ENCODE assay signal across 12 mouse cellular contexts in the genomic region with DNA sequence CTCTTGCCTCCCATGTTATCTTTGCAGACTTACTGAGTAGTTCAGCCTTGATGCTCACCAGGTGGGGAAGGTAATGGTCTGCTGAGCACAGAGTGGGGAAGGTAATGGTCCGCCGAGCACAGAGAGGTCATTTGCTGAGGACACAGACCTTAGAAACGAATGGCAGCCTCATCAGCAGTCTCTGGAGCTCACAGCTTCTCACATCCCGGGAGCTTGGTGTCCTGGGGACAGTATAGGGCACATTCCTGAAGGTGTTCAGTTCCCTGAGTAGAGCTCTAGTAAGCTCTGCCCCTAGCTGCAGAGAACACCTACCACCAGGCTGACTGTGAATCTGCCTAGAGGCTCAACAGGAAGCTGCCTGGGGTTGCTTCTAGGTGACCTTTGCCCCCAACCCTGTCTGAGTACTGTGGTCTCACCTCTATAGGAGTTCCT. TPM values are rescaled to one million over a fixed set of nuclear protein-coding genes. Genes with fewer than 3 reads are reported as not detected.
A peak's percentile ranks its signal among the peaks of the same experiment; 100 is the strongest.
DNase-seq lines count a peak whose midpoint lies in the region; ATAC-seq lines count a peak whose summit lies in the region.
"Had no signal": no experiment of that assay in that cellular context is flagged by ENCODE, and none has a peak within 500 bp of the region (broad histone marks: within the 10 kb centered on the region; RNA-seq: fewer than 3 reads in every experiment).

No protein-coding gene starts in this region.

- no peaks in the 10 kb centered on the region for H3K9me3 ChIP-seq in limb, embryonic 12.5 days
- H3K9me3 ChIP-seq in limb, embryonic 10.5 days (replicated peaks), result no peaks in the 10 kb centered on the region
- no peaks in the 10 kb centered on the region for H3K9me3 ChIP-seq in forebrain, embryonic 16.5 days (ENCODE audit: control insufficient read depth, low read length)
- H3K9me3 ChIP-seq in kidney, embryonic 14.5 days (ENCODE audit: control insufficient read depth, low read length), result no peaks in the 10 kb centered on the region
- H3K9me3 ChIP-seq in neural tube, embryonic 13.5 days, result no peaks in the 10 kb centered on the region
- H3K9me3 ChIP-seq: liver, embryonic 15.5 days; stomach, embryonic 15.5 days had no signal

- H3K4me1 ChIP-seq in limb, embryonic 12.5 days (replicated peaks), result no peaks in the 10 kb centered on the region
- no peaks in the 10 kb centered on the region; the same call in 1 of the 2 replicates for H3K4me1 ChIP-seq in limb, embryonic 10.5 days
- H3K4me1 ChIP-seq in forebrain, embryonic 16.5 days (replicated peaks; ENCODE audit: control insufficient read depth, insufficient read depth, low read length), result peaks cover 21% of the 10 kb centered on the region
- H3K4me1 ChIP-seq in kidney, embryonic 14.5 days (ENCODE audit: control insufficient read depth, insufficient read depth, low read length), result peaks cover 25% of the 10 kb centered on the region
- peaks cover 38% of the 10 kb centered on the region for H3K4me1 ChIP-seq in neural tube, embryonic 13.5 days (replicated peaks)
- H3K4me1 ChIP-seq: stomach, embryonic 15.5 days had no signal

- no peak overlapping the region for H3K4me3 ChIP-seq in limb, embryonic 12.5 days (replicated peaks)
- H3K4me3 ChIP-seq in limb, embryonic 10.5 days, result no peak overlapping the region
- no peak overlapping the region for H3K4me3 ChIP-seq in forebrain, embryonic 16.5 days (replicated peaks; ENCODE audit: low read length)
- H3K4me3 ChIP-seq in kidney, embryonic 14.5 days (ENCODE audit: low read length), result no peak overlapping the region
- H3K4me3 ChIP-seq in neural tube, embryonic 13.5 days, result no peak overlapping the region
- H3K4me3 ChIP-seq: liver, embryonic 15.5 days; stomach, embryonic 15.5 days had no signal

- H3K9ac ChIP-seq in limb, embryonic 12.5 days (replicated peaks), result no peak overlapping the region
- H3K9ac ChIP-seq in forebrain, embryonic 16.5 days (replicated peaks; ENCODE audit: low read depth, low read length), result no peak overlapping the region; the same call in 1 of the 2 replicates
- no peak overlapping the region for H3K9ac ChIP-seq in kidney, embryonic 14.5 days (ENCODE audit: low read depth, low read length)
- H3K9ac ChIP-seq in neural tube, embryonic 13.5 days, result no peak overlapping the region
- H3K9ac ChIP-seq: liver, embryonic 15.5 days; stomach, embryonic 15.5 days had no signal

- 80% methylated on average over 4 of the region's 4 CpGs for WGBS in limb, embryonic 12.5 days
- 77% methylated on average over 4 of the region's 4 CpGs for WGBS in limb, embryonic 10.5 days
- WGBS in forebrain, embryonic 16.5 days, result 53% methylated on average over 4 of the region's 4 CpGs
- 45% methylated on average over 4 of the region's 4 CpGs for WGBS in kidney, embryonic 14.5 days
- WGBS in neural tube, embryonic 13.5 days, result 57% methylated on average over 4 of the region's 4 CpGs

- no peak for DNase-seq in limb, embryonic 10.5 days (ENCODE audit: low spot score)
- no peak for DNase-seq in lung, postnatal 36 days
- DNase-seq in layer of hippocampus, postnatal 36 days, result no peak
- DNase-seq: cerebellum, adult 11 months; heart, postnatal 4 days had no signal

- H3K36me3 ChIP-seq in limb, embryonic 12.5 days, result peaks cover 83% of the 10 kb centered on the region
- peaks cover 97% of the 10 kb centered on the region for H3K36me3 ChIP-seq in limb, embryonic 10.5 days
- H3K36me3 ChIP-seq in forebrain, embryonic 16.5 days (ENCODE audit: control insufficient read depth, insufficient read depth), result no peaks in the 10 kb centered on the region
- no peaks in the 10 kb centered on the region; the same call in 1 of the 2 replicates for H3K36me3 ChIP-seq in kidney, embryonic 14.5 days (ENCODE audit: control insufficient read depth, insufficient read depth, low read length)
- H3K36me3 ChIP-seq in neural tube, embryonic 13.5 days, result 0 out of 2 replicates have a peak, but pooled peaks cover 4% of the 10 kb centered on the region
- H3K36me3 ChIP-seq: liver, embryonic 15.5 days; stomach, embryonic 15.5 days had no signal

- no peaks in the 10 kb centered on the region for H3K27me3 ChIP-seq in limb, embryonic 12.5 days
- H3K27me3 ChIP-seq in limb, embryonic 10.5 days (ENCODE audit: low read depth, poor library complexity, severe bottlenecking), result no peaks in the 10 kb centered on the region
- no peaks in the 10 kb centered on the region for H3K27me3 ChIP-seq in forebrain, embryonic 16.5 days (replicated peaks; ENCODE audit: control insufficient read depth, insufficient read depth, low read length)
- H3K27me3 ChIP-seq in kidney, embryonic 14.5 days (ENCODE audit: control insufficient read depth, insufficient read depth, low read length), result no peaks in the 10 kb centered on the region
- H3K27me3 ChIP-seq in neural tube, embryonic 13.5 days, result no peaks in the 10 kb centered on the region
- H3K27me3 ChIP-seq: liver, embryonic 15.5 days; stomach, embryonic 15.5 days had no signal

- ATAC-seq in limb, embryonic 12.5 days (ENCODE audit: insufficient number of reproducible peaks, insufficient read depth, low FRiP score, low TSS enrichment, low read depth), result no peak
- ATAC-seq in forebrain, embryonic 16.5 days, result no peak
- ATAC-seq in kidney, embryonic 14.5 days (ENCODE audit: low FRiP score, low TSS enrichment), result peak; percentile 40
- ATAC-seq in neural tube, embryonic 13.5 days (ENCODE audit: low read depth), result no peak
- no peak for ATAC-seq in frontal cortex, adult (ENCODE audit: low TSS enrichment)

- no peak overlapping the region for H3K4me2 ChIP-seq in limb, embryonic 12.5 days
- no peak overlapping the region for H3K4me2 ChIP-seq in forebrain, embryonic 16.5 days (ENCODE audit: low read length)
- H3K4me2 ChIP-seq in kidney, embryonic 14.5 days (replicated peaks; ENCODE audit: low read depth, low read length), result no peak overlapping the region
- H3K4me2 ChIP-seq in neural tube, embryonic 13.5 days, result 0 out of 2 replicates have a peak overlapping the region, but pooled peaks have one; percentile 4
- H3K4me2 ChIP-seq: liver, embryonic 15.5 days; stomach, embryonic 15.5 days had no signal

- peak overlapping the region; percentile 73; the same call in 1 of the 2 replicates for H3K27ac ChIP-seq in limb, embryonic 12.5 days
- H3K27ac ChIP-seq in limb, embryonic 10.5 days, result no peak overlapping the region
- H3K27ac ChIP-seq in forebrain, embryonic 16.5 days (ENCODE audit: low read length), result peak overlapping the region; percentile 82
- H3K27ac ChIP-seq in kidney, embryonic 14.5 days (ENCODE audit: low read depth, low read length), result peak overlapping the region; percentile 26; the same call in 1 of the 2 replicates
- peak overlapping the region; percentile 90 for H3K27ac ChIP-seq in neural tube, embryonic 13.5 days (replicated peaks)
- H3K27ac ChIP-seq: liver, embryonic 15.5 days; stomach, embryonic 15.5 days had no signal

RNA-seq across cellular contexts. Expression of a gene that starts 11.9 kb away (rescaled TPM):
- polyA plus RNA-seq in limb, embryonic 12.5 days (2016; fragmentation: Nextera tagmentation; extraction: Ambion mirVana), result 86.6 and 100 TPM in 2 replicates
- 107 and 120 TPM in 2 replicates for polyA plus RNA-seq in limb, embryonic 10.5 days (2016; fragmentation: Nextera tagmentation; extraction: Ambion mirVana)
- 42.9 and 45.9 TPM in 2 replicates for polyA plus RNA-seq in forebrain, embryonic 16.5 days (2015; fragmentation: Nextera tagmentation; extraction: Ambion mirVana)
- 55.8 and 72.1 TPM in 2 replicates for polyA plus RNA-seq in kidney, embryonic 14.5 days (2014; fragmentation: Nextera tagmentation; extraction: Ambion mirVana)
- 23.1 and 29.1 TPM in 2 replicates for polyA plus RNA-seq in neural tube, embryonic 13.5 days (2015; fragmentation: Nextera tagmentation; extraction: Ambion mirVana)
- total RNA-seq in layer of hippocampus, postnatal 36 days (2021), result 1 to 10 TPM; 6.1 to 8.8 TPM

RNA-seq across cellular contexts. Expression of a gene that starts 12.4 kb away (rescaled TPM):
- polyA plus RNA-seq in limb, embryonic 12.5 days (2016; fragmentation: Nextera tagmentation; extraction: Ambion mirVana), result 76.4 and 87.4 TPM in 2 replicates
- 114 and 122 TPM in 2 replicates for polyA plus RNA-seq in limb, embryonic 10.5 days (2016; fragmentation: Nextera tagmentation; extraction: Ambion mirVana)
- 67.8 and 69.2 TPM in 2 replicates for polyA plus RNA-seq in forebrain, embryonic 16.5 days (2015; fragmentation: Nextera tagmentation; extraction: Ambion mirVana)
- 79.4 and 97.4 TPM in 2 replicates for polyA plus RNA-seq in kidney, embryonic 14.5 days (2014; fragmentation: Nextera tagmentation; extraction: Ambion mirVana)
- polyA plus RNA-seq in neural tube, embryonic 13.5 days (2015; fragmentation: Nextera tagmentation; extraction: Ambion mirVana), result 74.2 and 74.5 TPM in 2 replicates
- total RNA-seq in layer of hippocampus, postnatal 36 days (2021), result 10 to 100 TPM; 54.1 to 66.7 TPM
